Mouse (Mus musculus): Measurements from ENCODE around the gene Lingo4.
A peak's percentile ranks its signal among the peaks of the same experiment; 100 is the strongest.

The Lingo4 gene

GRCm38 (mm10) chr3:94387391-94387790 is 10.9 kb upstream of the Lingo4 start:
- no peak for DNase-seq (ENCODE audit: low spot score in 2 of 2)

- no peak for DNase-seq (ENCODE audit: low spot score in 2 of 2)
Measured at GRCm38 (mm10) chr3:94388047-94388446, 10.3 kb upstream of the Lingo4 start.

- no peak for DNase-seq (ENCODE audit: low spot score in 2 of 2)
Measured at GRCm38 (mm10) chr3:94389420-94389819, 8.9 kb upstream of the Lingo4 start.

GRCm38 (mm10) chr3:94391001-94391400 is 7.3 kb upstream of the Lingo4 start:
- DNase-seq (ENCODE audit: low spot score in 2 of 2): no peak

GRCm38 (mm10) chr3:94392128-94392527 is 6.2 kb upstream of the Lingo4 start:
- no peak for DNase-seq (ENCODE audit: low spot score in 2 of 2)

- DNase-seq (ENCODE audit: low spot score in 2 of 2): no peak
Measured at GRCm38 (mm10) chr3:94393049-94393448, 5.3 kb upstream of the Lingo4 start.

- no peak for DNase-seq (ENCODE audit: low spot score in 2 of 2)
Measured at GRCm38 (mm10) chr3:94396336-94396735, 2.0 kb upstream of the Lingo4 start.

- no peak for DNase-seq (ENCODE audit: low spot score in 2 of 2)
Measured at GRCm38 (mm10) chr3:94396851-94397250, 1.5 kb upstream of the Lingo4 start.

- no peak for DNase-seq (ENCODE audit: low spot score in 2 of 2)
Measured at GRCm38 (mm10) chr3:94398943-94399481, 695 bp downstream of the Lingo4 start.

- DNase-seq (ENCODE audit: low spot score in 2 of 2): no peak
Measured at GRCm38 (mm10) chr3:94399663-94400310, 1.5 kb downstream of the Lingo4 start.

- DNase-seq (ENCODE audit: low spot score in 2 of 2): no peak
Measured at GRCm38 (mm10) chr3:94402451-94402850, 4.1 kb downstream of the Lingo4 start.

GRCm38 (mm10) chr3:94404366-94405054 is 6.2 kb downstream of the Lingo4 start:
- DNase-seq (ENCODE audit: low spot score in 2 of 2): peak; percentile 41 to 67

- DNase-seq (ENCODE audit: low spot score in 2 of 2): no peak
Measured at GRCm38 (mm10) chr3:94405561-94405960, 7.2 kb downstream of the Lingo4 start.

- no peak for DNase-seq (ENCODE audit: low spot score in 2 of 2)
Measured at GRCm38 (mm10) chr3:94412530-94412929, 14.2 kb downstream of the Lingo4 start.

GRCm38 (mm10) chr3:94413031-94413679 is 14.8 kb downstream of the Lingo4 start, which contains the start of gene Tdrkh:
TSS of gene Tdrkh (plus strand) at chr3:94413273.
- DNase-seq (ENCODE audit: low spot score in 2 of 2): peak; percentile 98 to 99

GRCm38 (mm10) chr3:94430980-94431379 is 32.7 kb downstream of the Lingo4 start:
- DNase-seq (ENCODE audit: low spot score in 2 of 2): no peak

GRCm38 (mm10) chr3:94434305-94434704 is 36.0 kb downstream of the Lingo4 start:
- no peak for DNase-seq (ENCODE audit: low spot score in 2 of 2)

GRCm38 (mm10) chr3:94436420-94436819 is 38.1 kb downstream of the Lingo4 start:
- no peak for DNase-seq (ENCODE audit: low spot score in 2 of 2)

- DNase-seq (ENCODE audit: low spot score in 2 of 2): peak in 1 of 2 experiments; percentile 29
Measured at GRCm38 (mm10) chr3:94441182-94441581, 42.9 kb downstream of the Lingo4 start.

- DNase-seq (ENCODE audit: low spot score in 2 of 2): peak; percentile 95 to 96
Measured at GRCm38 (mm10) chr3:94442951-94443596, 44.8 kb downstream of the Lingo4 start, which contains the start of gene Mrpl9. TSS of gene Mrpl9 (plus strand) at chr3:94443318.

GRCm38 (mm10) chr3:94443597-94443964 is 45.3 kb downstream of the Lingo4 start, which contains the start of gene Oaz3:
TSS of gene Oaz3 (minus strand) at chr3:94443915.
- DNase-seq (ENCODE audit: low spot score in 2 of 2): no peak

- no peak for DNase-seq (ENCODE audit: low spot score in 2 of 2)
Measured at GRCm38 (mm10) chr3:94449377-94449776, 51.1 kb downstream of the Lingo4 start.

All from frontal cortex, postnatal 36 days (tissue).